Mouse (Mus musculus) induced T-regulatory cell, adult 2 months (primary cell): Measurements from ENCODE around the gene Apeh.

Experiments used
- DNase-seq: peaks from one replicate; pipeline ENCODE4 v3.0.0-alpha.2; 2012; ENCODE audit warnings: low read depth

Gene Apeh

GRCm38 (mm10) chr9:108119891-108120411, 25.5 kb upstream of the Apeh start:
- DNase-seq: no peak

GRCm38 (mm10) chr9:108117143-108117542, 22.7 kb upstream of the Apeh start:
- no peak for DNase-seq

DNA sequence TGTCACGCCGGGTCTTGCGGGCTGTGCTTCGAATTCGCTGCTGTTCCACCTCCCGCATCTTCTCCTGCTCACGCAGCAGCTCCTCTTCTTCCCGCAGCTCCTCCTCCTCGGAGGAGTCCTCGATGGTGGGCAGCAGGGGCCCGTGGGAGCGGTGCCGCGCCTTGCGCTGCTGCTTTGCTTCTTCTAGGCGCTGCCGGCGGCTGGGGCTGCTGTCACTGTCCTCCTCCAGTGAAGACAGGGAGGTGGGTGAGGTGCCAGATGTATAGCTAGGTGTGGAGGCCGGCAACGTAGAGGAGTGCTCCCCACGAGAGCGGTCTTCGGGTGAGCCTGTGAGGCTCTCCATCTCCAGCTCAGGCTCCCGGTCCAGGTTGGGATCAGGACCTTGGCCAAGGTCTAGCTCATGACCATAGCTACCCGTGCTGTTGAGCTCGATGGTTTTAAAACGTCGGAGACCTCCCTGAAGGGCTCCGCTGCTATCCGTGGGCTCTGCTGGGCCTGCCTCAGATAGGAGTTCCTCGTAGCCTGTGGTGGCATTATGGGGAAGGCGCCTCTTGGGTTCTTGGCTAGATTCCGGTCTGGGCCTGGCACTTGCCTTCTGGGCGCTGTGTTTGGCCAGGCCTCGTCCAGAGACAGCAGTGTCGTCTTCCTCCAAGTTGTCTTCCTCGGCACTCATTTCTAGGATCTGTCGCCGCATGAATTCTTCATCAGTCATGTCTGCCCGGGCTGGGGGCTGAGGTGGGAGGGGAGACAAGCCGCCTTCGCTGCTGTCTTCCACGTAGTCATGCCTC, 21.1 kb upstream of the Apeh start:
- no peak for DNase-seq

GRCm38 (mm10) chr9:108112719-108113340, 18.4 kb upstream of the Apeh start:
- DNase-seq: no peak

DNA sequence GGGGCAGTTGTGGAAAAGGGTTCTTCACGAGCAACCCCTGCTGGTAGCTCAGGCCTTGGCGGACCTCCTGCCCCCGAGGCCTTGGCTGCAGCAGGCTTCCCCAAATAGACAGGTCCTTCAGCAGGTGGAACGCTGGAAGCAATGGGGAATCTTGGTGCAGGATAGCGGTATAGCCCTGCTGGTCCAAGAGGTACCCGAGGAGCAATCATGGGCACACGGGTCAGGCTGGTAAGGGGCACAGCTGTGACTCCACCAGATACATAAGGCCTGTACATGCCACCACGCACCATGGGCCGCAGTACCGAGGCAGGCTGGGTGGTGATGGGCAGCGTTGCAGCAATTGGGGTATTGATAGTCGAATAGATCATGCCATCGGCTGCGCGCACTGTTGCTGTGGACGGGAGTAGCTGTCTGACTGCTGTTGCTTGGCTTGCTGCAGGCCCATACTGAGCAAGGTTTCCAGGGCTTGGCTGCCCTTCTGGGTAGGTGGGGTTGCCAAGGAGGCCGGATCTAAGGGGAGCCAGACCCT, 17.3 kb upstream of the Apeh start:
- no peak for DNase-seq

- DNase-seq: peak; percentile 34
Measured at GRCm38 (mm10) chr9:108111101-108111592, 16.7 kb upstream of the Apeh start.

GRCm38 (mm10) chr9:108110160-108110559, 15.8 kb upstream of the Apeh start:
- no peak for DNase-seq

DNA sequence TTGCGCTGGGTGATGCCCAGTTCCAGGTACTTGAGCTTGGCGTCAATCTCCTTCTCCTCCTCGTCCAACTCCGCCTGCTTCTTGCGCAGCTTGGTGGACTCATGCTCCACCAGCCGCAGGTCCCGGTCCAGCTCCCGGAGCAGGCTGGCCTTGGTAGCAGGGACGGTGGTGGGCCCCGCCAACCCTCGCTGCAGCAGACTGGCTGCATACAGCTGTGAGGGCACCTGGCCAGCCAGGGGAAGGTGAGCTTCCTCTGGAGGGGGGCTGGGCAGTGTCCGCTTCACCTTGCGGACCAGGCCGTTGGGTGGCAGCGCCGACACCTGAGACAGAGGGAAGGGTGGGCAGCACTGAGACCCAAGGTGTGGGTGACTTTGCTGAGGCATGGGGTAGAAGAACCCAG, 13.5 kb upstream of the Apeh start:
- no peak for DNase-seq

- no peak for DNase-seq
Measured at GRCm38 (mm10) chr9:108106090-108106489, 11.7 kb upstream of the Apeh start.

GRCm38 (mm10) chr9:108105549-108105863, 11.1 kb upstream of the Apeh start:
- no peak for DNase-seq

- DNase-seq: peak; percentile 72
Measured at GRCm38 (mm10) chr9:108104766-108105548, 10.6 kb upstream of the Apeh start.

- no peak for DNase-seq
Measured at GRCm38 (mm10) chr9:108099619-108100018, 5.2 kb upstream of the Apeh start.

GRCm38 (mm10) chr9:108095949-108096712, 1.7 kb upstream of the Apeh start:
- DNase-seq: no peak

DNA sequence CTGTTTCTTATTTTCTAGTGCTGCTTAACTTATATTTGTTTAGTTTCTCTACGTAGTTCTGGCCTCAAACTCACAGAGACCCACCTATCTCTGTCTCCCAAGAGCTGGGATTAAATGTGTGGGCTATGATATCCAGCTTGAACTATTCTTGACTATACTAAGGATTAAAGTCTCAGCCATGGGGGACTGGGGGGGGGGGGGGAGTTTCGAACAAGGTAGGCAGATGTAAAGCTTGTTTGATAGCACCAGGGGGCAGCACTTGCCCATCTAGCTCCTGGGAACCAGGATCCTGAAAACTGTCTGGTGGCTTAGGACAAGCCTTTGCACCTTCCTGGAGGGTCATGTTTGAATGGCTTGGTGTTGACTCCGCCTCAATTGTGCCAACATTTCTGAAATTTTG, 1.1 kb upstream of the Apeh start:
- peak; percentile 87 for DNase-seq

DNA sequence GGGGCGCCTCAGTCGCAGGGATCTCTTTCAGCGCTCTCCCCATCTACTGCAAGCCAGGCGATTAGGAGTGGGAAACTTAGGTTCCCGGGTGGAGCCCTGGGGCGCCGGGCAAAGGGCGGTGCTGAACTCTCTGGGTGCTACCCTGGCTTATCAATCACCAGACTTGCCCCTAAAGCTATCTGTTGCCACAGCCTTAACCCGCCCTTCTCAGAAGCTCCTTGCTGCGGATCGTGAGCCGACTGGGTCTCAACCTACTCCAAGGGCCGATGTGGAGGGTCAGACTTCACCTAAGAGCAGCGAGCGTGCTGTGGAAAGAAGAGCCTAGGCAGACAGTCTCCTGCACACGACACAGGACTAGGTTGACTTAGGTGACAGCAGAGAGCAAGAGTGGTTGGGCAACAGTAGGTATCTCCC, 599 bp upstream of the Apeh start:
- peak; percentile 61 for DNase-seq

DNA sequence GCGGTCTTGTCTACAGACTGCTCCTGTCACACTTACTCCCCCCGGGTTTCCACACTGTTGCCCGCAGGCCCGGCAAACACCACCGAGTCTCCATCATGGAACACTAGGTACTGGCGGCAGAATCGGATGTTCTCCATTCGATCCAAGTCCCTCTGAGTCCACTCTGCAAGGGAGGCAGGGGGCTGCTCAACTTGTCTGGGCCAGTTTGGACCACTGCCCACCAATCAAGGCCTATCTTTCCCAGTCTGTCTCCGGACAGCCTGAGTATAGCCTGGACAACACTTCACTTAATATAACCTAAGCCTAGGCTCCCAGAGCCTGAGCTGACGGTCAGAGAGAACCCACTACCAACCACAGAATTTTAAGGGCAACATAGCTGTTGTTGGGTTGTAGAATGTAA, 820 bp downstream of the Apeh start:
- DNase-seq: no peak

- DNase-seq: no peak
Measured at GRCm38 (mm10) chr9:108090611-108091120, 3.7 kb downstream of the Apeh start.

DNA sequence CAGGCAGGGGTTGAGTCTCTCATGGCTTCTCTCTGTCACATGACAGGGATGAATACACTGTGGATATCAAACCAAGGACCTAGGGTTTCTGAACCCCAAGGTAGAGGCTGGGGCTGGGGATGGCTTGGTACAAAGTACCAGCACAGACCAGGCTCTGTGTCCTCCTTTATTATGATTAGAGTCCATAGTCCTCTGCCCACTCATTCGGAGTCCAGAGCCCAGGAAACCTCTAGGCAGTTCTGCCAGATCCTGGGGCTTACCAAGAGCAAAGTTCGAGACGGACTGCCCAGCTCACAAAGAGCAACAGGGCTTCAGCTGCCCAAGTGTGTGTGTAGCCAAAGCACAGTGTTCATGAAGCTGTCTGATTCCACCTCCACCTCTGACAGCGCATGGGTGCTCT, 9.1 kb downstream of the Apeh start:
- DNase-seq: no peak

GRCm38 (mm10) chr9:108083561-108083960, 10.8 kb downstream of the Apeh start:
- no peak for DNase-seq

GRCm38 (mm10) chr9:108082988-108083431, 11.4 kb downstream of the Apeh start, which contains the start of gene Rnf123:
TSS of gene Rnf123 (minus strand) at chr9:108083346.
- DNase-seq: peak; percentile 80

- DNase-seq: peak; percentile 49
Measured at GRCm38 (mm10) chr9:108082549-108082948, 11.9 kb downstream of the Apeh start.
